Mouse (Mus musculus) thymus, postnatal 36 days (tissue): ENCODE data around the gene Arid3a.
A peak's percentile ranks its signal among the peaks of the same experiment; 100 is the strongest.
"Not testable (repeated sequence)": the region's sequence is repeated elsewhere in the genome, so short reads cannot be mapped to it uniquely, and the experiment has no call there.

Experiments
- DNase-seq, 2 experiments: peaks; one replicate each; pipeline ENCODE4 v3.0.0; 2022; ENCODE audit warnings: mixed read lengths in 2 of 2

The Arid3a gene

DNA sequence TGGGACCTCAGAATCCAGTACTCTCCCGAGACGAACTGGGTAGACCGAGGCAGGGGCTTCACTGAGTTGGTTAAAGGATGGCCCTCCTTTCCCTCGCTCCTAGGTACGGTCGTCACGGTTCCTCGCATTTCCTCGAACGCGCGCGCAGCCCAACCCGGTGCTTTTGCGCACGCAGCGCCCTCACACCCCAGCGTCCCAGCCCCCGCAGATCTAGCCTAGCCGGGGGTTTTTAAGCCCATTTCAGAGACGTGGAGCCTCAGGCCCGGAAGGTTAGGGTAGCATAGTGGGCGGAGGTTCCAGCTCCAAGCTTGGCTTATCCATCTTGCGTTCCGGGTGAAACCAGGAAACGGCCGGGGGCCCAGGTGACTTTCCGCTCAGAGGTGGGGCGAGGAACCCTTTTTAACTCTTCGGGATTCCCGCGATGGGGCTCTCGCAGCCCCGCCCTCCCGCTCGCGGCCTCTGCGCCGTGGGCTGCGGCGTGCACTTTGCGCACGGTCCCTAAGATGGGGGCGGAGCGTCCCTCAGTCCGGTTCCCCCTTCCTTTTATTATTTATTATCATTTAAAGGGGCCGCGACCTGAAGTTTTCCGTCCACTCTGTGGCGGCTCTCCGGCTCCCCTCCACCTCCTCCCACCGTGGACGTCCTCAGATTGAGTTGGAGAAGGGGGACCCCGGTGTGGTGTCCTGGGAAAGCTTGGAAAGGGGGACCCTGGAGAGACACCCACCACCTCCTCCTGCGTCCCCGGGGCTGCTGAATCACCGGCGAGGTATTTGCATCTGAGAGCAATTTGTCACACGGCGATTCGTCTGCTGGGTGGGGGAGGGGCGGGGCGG is at the start of gene Arid3a:
Gene Arid3a, plus strand, starts transcription at position 553 of the 833 bp plus-strand sequence.
- DNase-seq = peak; percentile 92

DNA sequence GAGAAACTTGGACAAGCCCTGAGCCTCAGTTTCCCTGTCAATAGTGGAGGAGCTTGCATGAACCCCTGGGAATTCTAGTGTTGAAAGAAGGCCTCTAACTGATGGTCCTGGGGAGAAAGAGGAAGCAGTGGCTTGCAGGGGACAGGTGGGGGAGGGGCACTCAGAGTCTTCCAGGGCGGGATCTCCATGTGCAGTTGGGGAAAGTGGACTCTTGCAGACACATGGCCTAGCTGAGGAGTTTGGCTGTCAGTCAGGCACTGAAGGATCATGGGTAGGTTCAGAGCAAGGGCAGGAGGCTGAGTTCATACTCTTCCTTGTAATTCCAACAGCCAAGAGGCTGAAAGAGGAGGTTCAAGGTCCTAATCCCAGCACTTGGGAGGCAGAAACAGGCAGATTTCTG is 49.7 kb upstream of the Arid3a start:
- DNase-seq = no peak

DNA sequence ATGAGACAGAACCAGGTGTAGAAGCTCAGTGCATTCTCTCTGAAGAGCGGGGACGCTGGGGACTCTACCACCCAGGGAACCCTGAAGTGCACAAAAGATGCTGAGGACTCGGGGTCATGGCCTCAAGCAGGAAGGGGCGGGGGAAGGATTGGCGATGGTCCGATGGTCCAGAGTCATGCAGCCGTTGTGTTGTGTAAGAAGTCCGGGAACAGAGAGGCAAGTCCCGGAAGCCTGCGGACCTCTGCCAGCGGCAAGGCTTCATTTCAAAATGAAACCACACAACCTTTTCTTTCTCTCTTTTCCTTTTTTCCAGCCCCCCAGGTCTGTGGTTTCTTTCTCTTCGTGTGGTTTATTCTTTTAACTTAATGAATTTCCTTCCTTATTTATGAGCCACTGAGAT is 49.1 kb upstream of the Arid3a start:
- no peak for DNase-seq

DNA sequence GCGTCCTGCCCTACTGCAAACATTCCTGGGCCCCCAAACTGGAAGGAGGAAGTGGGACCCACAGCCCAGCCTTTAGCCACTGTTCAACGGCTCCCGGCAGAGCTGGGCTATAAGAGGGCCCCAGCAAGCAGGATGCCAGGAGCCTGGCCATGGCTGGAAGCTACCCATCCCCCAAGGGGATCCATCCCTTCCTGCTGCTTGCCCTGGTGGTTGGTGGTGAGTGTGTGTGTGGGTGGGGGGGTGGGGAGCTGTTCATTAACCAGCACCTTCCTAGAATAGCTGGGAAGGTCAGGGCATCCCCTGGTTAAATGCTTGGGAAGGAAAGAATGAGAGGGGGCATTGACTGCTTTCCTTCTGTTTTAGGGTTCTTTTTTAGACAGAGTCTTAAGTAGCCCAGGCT is 47.3 kb upstream of the Arid3a start:
- DNase-seq = no peak

DNA sequence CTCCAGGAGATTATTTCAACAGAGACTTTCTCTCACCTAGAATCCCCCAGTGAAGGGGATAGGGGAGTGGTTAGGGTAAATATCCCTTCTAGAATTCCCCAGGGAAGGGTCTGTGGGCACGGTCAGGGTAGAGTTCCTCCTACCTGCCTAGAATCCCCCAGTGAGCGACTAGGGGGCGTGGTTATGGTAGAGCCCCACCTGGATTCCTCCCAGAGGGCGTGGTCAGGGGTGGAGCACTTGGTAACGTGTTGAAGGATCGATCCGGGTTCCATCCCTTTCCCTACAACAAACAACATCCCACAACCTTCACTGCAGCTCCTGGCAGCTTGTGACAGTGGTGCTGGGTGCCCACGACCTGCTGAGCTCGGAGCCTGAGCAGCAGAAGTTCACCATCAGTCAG is 46.1 kb upstream of the Arid3a start:
- peak in 1 of 2 experiments; percentile 20 for DNase-seq

DNA sequence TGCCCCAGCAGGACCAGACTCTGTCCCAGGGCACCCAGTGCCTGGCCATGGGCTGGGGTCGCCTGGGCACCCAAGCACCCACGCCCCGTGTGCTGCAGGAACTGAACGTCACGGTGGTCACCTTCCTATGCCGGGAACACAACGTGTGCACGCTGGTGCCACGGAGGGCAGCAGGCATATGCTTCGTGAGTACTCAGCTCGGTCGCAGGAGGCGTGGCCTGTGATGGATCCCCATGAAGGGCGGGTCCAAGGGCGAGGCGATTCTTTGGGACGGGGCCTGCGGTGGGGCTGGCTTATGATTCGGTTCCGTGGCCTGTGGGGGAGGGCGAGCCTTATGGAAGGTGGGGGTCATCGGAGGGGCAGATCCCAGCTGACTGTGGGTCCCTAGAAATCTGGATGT is 44.9 kb upstream of the Arid3a start:
- DNase-seq = no peak

DNA sequence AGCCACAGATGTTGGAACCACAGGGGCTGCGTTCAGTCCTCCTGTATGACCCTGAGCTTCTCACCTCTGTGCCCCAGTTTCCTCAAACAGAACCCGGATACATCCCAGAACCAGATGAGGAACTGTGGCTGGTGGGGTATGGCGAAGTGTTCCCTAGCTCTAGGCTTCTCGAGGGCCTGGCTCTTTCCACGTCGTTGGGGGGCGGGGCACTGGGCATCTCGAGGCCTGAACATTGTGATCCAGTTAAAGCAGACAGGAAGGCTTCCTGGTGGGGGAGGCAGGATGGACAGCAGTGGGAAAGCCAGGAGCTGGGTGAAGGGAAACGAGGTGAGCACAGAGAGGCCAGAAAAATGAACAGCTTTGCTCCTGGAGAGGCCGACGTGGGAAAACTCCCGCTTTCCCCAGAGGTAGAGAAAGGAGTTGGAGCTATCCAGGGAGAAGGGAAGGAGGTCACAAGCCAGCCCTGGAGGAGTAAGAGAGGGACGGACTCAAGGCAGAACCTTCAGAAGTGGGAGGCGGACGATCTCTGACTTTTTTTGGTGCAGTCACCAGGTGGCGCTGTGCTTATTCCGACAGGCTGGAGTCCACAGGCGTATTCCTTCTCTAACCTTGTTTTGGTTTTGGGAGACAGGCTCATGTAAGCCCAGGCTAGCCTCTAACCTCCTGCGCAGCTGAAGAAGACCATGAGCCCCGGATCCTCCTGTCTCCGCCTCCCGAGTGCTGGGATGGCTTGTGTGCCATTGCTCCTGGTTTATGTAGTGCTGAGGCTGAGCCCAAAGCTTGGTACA is 43.4 kb upstream of the Arid3a start:
- DNase-seq = peak; percentile 64 to 68

DNA sequence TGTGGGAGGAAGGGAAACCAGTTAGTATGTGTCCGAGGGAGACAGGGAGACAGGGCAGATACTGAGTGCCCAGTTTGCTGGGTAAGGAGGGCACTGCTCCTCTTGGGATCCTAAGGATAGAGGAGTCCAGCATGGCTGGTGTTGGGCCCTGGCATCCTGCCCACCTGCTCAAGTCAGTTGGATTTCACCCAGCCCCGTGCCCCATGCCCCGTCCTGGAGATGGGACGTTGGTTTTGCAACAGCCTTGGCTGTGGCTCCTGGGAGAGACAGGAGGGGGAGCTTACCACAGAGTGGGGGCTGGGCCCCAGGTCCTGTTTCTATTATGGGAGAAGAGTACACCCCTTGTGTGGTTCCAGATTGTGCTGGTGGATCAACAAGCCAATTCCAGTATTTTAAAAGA is 42.4 kb upstream of the Arid3a start:
- no peak for DNase-seq

DNA sequence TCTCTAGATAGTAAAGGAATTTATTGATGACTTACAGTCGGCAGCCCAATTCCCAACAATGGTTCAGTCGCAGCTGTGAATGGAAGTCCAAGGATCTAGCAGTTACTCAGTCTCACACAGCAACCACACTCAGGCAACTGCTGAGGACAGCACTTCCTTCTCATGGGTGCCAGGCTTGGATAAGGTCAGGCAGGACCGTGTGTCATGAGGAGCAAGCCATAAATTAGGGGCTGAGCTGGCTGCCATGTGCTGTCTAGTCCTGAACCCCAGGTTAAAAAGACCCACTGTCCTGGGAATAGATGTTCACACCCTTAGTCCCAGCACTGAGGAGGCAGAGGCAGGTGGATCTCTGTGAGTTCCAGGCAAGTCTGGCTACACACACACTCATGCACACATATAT is 41.9 kb upstream of the Arid3a start:
- DNase-seq = not testable (repeated sequence)

DNA sequence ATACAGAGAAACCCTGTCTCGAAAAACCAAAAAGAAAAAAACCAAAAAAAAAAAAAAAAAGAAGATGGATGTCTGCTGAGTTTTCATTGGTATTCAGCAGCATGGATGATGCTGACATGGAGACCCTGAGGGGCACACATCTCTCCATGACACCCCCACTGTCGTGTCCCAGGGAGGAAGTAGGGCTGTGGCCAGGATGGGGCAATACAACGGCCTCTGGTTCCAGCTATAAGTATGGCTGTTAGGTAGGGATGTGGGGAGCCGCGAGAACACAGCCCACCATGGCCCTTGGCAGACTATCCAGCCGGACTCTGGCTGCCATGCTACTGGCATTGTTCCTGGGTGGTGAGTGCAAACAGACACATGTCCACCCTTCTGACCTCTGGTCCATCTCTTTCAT is 40.8 kb upstream of the Arid3a start, which contains the start of gene Elane:
Gene Elane, plus strand, starts transcription at position 194 of the 400 bp plus-strand sequence.
- DNase-seq = no peak

DNA sequence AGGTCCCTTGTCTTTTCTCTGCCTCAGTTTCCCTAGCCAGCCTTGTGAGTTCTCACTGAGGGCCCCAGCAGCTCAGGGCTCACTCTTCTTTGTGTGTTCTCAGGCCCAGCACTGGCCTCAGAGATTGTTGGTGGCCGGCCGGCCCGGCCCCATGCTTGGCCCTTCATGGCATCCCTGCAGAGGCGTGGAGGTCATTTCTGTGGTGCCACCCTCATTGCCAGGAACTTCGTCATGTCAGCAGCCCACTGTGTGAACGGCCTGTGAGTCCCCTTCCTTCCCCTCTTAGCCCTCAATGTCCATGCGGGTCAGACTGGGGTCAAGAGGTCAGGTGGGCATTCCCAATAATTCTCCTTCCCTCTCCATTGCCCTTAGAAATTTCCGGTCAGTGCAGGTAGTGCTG is 40.2 kb upstream of the Arid3a start:
- no peak for DNase-seq

DNA sequence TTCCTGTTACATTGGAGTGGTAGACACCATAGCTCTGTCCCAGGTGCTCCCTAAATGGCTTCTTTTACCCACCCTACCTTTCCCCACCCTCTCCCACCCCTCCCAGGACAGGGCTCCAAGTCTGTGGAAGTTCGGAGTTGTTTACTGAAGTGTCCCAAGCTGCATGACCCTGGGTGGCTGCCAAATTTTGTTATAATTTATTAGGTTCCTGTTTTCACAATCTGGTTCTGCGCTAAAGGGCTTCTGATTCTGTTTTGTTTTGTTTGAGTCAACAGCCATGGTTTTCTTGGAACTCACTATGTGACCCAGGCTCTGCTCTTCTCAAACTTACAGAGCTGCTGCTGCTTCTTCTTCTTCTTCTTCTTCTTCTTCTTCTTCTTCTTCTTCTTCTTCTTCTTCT is 37.5 kb upstream of the Arid3a start:
- no peak for DNase-seq

DNA sequence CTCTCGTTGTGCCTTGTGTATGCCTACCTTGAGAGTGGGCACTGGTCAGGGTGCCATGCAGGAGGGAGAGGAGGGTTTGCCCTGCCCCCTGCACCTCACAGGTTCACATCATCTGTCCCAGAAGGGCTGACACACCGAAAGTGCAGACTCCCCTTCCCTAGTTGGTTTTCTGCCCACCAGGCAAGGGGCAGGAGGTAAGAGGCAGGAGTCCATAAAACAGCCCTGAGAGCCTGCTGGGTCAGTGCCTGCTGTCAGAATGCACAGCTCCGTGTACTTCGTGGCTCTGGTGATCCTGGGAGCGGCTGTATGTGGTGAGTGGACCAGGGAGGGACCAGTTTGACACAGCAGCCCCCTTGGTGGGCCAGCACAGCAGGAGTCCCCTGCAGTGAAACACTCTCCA is 36.2 kb upstream of the Arid3a start, which contains the start of gene Cfd:
Gene Cfd, plus strand, starts transcription at position 184 of the 400 bp plus-strand sequence.
- DNase-seq = no peak

DNA sequence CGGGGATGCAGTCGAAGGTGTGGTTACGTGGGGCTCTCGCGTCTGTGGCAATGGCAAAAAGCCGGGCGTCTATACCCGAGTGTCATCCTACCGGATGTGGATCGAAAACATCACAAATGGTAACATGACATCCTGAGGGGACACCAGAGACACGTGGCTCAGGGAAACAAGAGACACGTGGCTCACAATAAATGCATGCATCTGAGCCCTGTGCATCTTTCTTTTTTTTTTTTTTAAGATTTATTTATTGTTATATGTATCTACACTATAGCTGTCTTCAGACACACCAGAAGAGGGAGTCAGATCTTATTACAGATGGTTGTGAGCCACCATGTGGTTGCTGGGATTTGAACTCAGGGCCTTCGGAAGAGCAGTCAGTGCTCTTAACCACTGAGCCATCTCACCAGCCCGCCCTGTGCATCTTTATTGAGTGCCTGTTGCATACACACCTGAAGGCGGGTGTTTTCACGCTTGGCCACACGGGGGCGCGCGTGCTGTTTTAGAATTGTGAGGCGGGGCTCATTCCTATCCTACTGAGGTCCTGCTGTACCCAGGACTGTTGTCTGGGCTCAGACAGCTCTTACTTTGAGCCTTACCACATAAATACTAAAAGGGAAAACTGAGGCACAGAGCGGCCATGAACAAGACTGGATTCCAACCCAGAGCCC is 34.3 kb upstream of the Arid3a start:
- DNase-seq = peak; percentile 82 to 84

DNA sequence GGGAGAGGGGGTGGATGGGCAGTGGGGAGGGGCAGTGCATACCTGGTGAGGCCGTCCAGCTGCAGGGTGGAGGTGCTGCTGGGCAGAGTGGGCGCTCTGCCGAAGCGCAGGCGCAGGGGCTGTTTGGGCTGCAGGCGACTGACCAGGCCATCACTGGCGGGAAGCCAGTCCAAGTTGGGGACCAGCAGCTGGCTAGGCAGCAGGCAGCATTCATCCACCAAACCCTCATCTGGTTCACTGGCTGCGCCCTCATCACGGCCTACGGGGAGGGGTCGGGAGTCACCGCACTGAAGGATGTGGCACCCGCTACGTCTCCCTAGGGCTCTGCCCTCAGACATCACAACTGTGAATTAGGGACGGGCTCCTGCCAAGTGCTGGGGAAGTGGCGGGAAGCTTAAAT is 30.5 kb upstream of the Arid3a start:
- no peak for DNase-seq

DNA sequence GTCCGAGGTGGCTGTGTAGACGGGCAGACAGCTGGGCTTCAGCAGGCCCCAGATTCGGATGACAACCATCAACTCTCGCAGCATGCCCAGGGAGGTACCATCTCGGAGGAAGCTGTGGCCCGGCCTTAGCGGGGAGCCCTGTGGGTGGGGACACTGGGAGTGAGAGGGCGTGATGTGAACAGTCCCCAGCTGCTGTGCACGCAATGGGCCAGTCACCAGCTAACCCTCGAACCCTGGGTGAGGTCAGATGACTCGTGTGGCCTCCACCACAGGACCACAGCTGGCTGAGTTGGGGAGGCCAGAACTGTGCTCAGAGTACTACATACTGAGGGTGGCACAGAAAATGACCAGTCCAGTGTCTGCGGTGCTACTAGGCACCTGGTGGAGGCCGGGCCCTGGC is 30.0 kb upstream of the Arid3a start:
- no peak for DNase-seq

DNA sequence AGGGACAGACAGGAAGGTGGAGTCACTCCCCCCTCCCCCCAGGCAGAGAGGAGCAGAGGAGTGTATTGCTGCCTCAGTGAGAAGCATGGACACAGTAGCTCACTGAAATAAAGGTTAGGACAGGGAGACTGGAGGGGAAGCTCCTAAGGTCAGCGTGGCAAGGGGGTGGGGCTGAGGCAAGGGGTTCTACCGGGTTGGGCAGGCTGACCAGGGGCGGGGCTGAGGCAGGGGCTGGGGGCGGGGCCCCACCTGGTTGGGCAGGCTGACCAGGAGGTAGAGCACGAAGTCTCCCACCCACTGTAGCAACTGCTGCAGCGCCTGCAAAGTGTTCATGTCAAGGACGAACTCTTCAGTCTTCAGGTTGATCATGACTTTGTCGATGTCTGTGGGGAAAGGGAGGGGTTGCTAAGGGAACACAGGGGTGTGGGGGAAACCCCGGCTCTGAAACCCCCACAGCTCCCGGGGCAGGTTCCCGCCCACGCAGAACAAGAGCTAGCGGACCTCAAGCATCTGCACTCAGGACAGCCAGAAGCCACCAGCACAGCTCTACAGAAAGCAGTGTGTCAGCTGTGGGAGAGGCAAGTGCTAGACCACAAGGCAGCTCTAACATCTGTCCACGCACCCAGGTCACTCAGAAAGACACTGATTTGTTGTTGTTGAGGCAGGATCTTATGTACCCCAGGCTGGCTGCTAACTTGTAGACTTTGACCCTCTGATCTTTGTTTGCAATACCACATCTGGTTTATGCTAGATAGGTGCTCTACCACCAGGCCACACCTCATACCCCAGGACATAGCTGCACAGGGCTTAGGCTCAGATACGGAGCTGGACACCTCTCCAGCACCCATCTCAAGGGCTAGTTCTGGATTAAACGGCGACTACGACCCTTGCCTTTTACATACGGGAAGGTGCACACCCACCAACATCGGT is 29.3 kb upstream of the Arid3a start:
- no peak for DNase-seq

DNA sequence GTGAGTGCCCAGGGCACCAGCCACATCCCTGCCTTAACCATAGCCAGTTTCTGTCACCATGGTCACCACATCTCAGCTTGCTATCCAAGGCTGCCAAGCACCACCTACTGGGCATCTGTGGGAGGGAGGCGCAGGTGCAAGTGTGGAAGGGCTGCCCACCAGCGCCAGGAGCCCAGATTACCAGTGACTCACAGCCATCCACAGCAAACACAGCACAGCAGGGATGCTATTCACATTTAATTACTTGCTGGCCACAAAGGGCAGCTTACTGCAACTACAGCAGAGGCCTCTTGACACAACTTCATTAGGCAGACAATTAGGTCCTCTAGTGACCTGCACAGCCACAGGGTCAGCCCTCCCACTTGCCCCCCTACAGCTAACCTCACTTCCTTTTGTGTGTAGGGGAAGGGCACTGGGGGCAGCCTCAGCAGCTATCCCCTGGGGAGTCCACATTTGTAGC is 25.9 kb upstream of the Arid3a start:
- DNase-seq = no peak

DNA sequence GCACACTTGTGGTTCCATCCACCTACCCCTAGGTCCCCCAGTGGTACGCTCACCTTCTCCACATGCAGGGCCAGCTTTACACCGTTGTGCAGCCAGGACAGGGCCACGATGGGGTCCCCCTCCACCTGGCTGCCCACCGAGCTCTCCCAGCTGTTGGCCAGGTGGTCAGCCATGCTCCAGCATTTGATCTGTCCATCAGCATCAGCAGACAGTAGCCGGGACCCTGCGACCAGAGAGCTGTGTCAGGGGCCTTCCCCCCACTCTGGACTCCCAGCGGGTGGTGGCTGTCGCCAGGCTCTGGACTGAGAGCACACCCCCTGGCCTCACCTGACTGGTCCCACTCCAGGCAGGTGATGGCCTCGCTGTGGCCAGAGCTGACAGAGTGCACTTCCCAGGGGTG is 20.1 kb upstream of the Arid3a start:
- no peak for DNase-seq

DNA sequence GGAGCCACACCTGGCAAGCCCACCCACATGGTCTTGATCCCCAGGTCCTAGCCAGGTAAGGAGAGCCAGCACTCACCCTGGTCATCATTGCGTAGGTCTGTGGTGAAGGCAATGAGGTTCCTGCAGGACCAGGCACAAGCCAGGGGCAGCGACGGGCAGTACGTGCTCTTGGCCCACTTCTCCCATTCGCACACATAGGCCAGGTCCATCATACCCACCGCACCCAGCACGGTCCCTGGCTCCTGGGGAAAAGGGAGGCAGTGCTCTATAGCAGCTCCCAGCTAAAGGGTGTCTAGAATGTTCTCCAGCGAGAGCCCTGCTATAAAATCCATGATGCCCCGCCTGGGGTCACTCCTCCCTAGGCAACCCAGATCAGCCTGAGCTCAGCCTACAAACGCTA is 19.4 kb upstream of the Arid3a start:
- no peak for DNase-seq

DNA sequence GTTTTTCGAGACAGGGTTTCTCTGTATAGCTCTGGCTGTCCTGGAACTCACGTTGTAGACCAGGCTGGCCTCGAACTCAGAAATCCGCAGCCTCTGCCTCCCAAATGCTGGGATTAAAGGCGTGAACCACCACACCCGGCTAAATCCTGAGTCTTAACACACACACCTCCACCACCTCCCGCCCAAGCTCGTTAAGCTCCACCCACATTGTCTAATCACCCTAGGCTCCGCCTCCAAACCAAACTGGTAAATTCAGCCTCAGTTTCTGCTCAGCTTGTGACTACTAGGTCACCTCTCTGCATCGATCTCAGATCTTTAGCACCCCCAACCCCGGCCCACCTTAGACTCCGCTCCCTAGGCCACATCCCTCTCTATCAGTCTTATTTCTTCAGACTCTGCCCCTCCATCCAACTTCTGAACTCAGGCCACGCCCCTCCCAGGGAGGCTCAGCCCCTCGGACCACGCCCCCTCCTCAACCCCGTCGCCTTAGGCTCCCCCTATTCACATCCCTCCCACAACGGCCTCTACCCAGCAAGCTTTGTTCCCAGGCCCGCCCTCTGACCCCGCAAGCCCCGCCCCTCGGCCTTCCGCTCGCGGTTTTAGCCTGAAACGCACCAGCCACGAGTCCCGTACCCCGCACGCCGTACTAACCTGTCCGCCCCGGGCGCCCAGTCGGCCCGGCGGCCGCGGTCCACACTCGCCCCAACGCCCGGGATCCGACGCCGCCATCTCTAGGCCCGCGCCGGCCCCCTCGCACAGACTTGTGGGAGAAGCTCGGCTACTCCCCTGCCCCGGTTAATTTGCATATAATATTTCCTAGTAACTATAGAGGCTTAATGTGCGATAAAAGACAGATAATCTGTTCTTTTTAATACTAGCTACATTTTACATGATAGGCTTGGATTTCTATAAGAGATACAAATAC is 18.4 kb upstream of the Arid3a start, which contains the start of gene Med16:
Gene Med16, minus strand, starts transcription at position 757 of the 925 bp plus-strand sequence.
- DNase-seq = peak; percentile 98 to 99
